Mouse (Mus musculus): ENCODE data around the gene Lsamp. TPM values are rescaled to one million over a fixed set of nuclear protein-coding genes. Genes with fewer than 3 reads are reported as not detected.

The Lsamp gene
- polyA plus RNA-seq, 1 experiment from 2014 or later: 4.0 TPM

DNA sequence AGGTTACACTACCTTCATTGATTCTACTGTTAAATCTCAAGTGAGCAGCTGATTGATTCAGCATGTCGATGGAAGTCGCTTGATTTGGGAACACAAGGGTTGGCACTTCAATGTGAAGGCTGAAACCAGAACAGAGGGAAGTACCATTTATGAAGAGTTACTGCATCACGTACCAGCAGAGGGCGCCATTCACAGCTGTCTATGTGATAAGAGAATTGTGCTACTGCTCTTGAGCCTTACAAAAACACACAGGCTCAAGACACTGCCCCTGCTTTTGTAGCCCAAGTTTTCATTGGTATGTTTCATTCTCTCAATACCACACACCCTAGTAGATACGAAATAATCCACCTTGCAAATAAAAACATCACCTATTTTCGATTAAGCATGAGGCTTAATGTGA is 754.9 kb downstream of the Lsamp start:
- no peak overlapping the region for H3K4me2 ChIP-seq (replicated peaks)
- H3K27ac ChIP-seq: no peak overlapping the region
- H3K9me3 ChIP-seq: no peaks in the 10 kb centered on the region
- no peaks in the 10 kb centered on the region for H3K36me3 ChIP-seq
- ATAC-seq: no peak
- no peak overlapping the region for H3K4me3 ChIP-seq (replicated peaks)
- H3K27me3 ChIP-seq (replicated peaks): no peaks in the 10 kb centered on the region
- no peaks in the 10 kb centered on the region for H3K4me1 ChIP-seq (replicated peaks)
- H3K9ac ChIP-seq: no peak overlapping the region
- WGBS: 47% methylated on average over 6 of the region's 6 CpGs

DNA sequence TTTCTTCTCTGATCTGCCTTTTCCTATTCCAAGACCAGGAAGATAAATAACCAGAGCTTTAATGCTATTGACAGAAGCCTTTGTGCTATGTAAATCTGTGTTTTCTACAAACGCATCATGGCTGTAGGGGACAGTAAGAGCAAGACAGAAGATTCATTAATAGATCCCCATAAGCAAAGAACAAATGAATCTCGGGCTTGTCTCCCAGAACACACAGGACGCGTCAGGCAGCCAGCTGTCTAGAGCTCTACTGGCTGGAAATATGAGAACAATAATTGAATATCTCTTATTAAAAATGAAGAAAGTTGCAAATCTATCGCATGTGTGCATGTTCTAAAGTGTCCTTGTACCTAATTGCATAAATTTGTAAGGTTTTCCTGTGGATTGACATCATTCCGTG is 755.6 kb downstream of the Lsamp start:
- H3K4me3 ChIP-seq (replicated peaks): no peak overlapping the region
- WGBS: 78% methylated on average over 6 of the region's 6 CpGs
- H3K27ac ChIP-seq: no peak overlapping the region
- H3K4me1 ChIP-seq (replicated peaks): no peaks in the 10 kb centered on the region
- H3K36me3 ChIP-seq: no peaks in the 10 kb centered on the region
- no peaks in the 10 kb centered on the region for H3K9me3 ChIP-seq
- ATAC-seq: no peak
- H3K4me2 ChIP-seq (replicated peaks): no peak overlapping the region
- no peak overlapping the region for H3K9ac ChIP-seq
- no peaks in the 10 kb centered on the region for H3K27me3 ChIP-seq (replicated peaks)

DNA sequence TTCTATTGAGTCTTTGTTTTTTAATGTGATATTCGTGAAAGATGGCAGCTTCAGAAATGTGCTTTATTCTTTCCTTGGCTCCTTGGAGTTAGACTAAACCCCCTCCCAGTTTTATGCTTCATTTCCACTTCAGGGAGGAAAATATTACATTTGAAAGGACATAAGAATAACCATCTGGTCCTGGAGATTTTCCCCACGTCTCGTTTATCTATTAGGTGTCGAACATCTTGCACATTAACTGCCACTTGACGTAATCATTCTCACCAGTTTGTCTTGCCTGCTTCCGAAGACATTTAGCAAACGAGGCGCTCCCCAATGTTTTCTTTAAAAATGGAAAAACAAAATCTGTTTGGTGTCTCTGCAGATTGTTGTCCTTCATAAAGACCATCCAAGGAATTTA is 756.1 kb downstream of the Lsamp start:
- WGBS: 77% methylated on average over 8 of the region's 8 CpGs
- no peak overlapping the region for H3K4me3 ChIP-seq (replicated peaks)
- H3K27me3 ChIP-seq (replicated peaks): no peaks in the 10 kb centered on the region

DNA sequence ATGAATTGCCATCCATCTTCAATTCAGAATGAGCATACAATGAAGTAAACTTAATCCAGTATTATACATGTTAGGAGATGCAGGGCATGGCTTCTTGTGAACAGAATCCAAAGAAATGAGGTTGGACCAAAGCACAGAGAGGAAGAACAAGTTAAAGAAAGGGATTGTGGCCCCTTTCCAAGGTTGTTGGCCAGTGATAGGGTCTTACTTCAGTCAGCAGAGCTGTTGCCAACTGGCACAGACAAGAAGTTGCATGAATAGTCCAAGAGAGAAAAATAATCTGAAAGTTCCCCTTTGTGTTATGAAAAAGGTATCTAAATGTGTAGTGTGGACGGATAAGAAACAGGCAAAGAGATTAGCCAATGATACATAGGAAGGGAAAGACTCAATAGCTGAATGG is 843.0 kb downstream of the Lsamp start:
- H3K9ac ChIP-seq: no peak overlapping the region
- no peaks in the 10 kb centered on the region for H3K27me3 ChIP-seq (replicated peaks)
- H3K4me2 ChIP-seq (replicated peaks): no peak overlapping the region
- H3K4me1 ChIP-seq (replicated peaks): no peaks in the 10 kb centered on the region
- no peaks in the 10 kb centered on the region for H3K9me3 ChIP-seq
- no peaks in the 10 kb centered on the region for H3K36me3 ChIP-seq
- 65% methylated on average over 1 of the region's 1 CpGs for WGBS
- H3K27ac ChIP-seq: no peak overlapping the region
- no peak for ATAC-seq
- H3K4me3 ChIP-seq (replicated peaks): no peak overlapping the region

More for the DNA sequence above, 756.1 kb downstream of the Lsamp start:
- Histone ChIP-seq H3K9me3 (no peaks in the 10 kb centered on the region), H3K36me3 (no peaks in the 10 kb centered on the region), H3K27ac (no peak overlapping the region), H3K4me1 (replicated peaks) (no peaks in the 10 kb centered on the region), H3K4me2 (replicated peaks) (no peak overlapping the region), H3K9ac (no peak overlapping the region)
- ATAC-seq: no peak

DNA sequence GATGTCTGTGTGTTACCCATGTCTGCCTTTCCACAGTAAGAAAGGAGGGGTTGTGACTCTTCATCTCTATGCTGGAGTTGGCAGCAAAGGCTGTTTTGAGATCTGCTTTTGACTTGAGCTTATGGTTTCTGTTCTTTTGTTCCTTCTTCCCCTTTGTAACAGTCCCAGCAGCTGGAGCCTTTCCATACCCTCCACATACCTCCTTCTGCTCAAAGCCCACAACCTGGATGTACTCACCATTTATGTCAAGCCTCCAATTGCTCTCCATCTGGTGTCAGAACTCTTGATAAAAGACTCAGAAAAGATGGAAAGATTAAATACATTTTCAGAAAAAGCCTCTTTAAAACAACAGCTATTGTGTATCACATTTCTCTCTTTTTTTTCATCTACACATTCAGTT is 847.4 kb downstream of the Lsamp start:
- H3K36me3 ChIP-seq: no peaks in the 10 kb centered on the region
- H3K4me1 ChIP-seq (replicated peaks): no peaks in the 10 kb centered on the region
- no peak overlapping the region for H3K27ac ChIP-seq
- H3K9me3 ChIP-seq: no peaks in the 10 kb centered on the region
- H3K27me3 ChIP-seq (replicated peaks): no peaks in the 10 kb centered on the region
- H3K4me2 ChIP-seq (replicated peaks): no peak overlapping the region
- H3K4me3 ChIP-seq (replicated peaks): no peak overlapping the region
- H3K9ac ChIP-seq: no peak overlapping the region
- ATAC-seq: no peak

DNA sequence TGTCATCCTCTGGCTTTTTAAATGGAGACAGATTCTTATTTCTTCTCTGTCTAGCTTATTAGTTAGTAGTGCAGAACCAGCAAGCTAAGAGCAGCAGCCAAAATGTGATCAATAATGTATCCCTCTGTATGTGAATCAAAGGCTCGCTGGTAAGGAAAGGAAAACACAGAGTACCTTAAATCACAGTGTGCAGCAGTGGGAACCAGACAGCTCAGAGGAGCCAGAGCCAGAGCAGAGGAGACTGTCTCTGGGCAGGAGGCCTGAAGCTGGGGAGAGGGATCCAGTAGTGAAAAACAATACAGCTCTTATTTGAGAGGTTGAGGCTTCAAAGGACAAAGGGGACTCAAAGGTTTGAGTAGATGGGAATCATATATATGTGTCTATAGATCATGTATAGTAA is 857.6 kb downstream of the Lsamp start:
- Histone ChIP-seq H3K4me2 (replicated peaks) (no peak overlapping the region), H3K9me3 (no peaks in the 10 kb centered on the region), H3K27ac (no peak overlapping the region), H3K27me3 (replicated peaks) (no peaks in the 10 kb centered on the region), H3K9ac (no peak overlapping the region), H3K36me3 (no peaks in the 10 kb centered on the region), H3K4me1 (replicated peaks) (no peaks in the 10 kb centered on the region), H3K4me3 (replicated peaks) (no peak overlapping the region)
- no peak for ATAC-seq
- WGBS: 60% methylated on average over 1 of the region's 1 CpGs

DNA sequence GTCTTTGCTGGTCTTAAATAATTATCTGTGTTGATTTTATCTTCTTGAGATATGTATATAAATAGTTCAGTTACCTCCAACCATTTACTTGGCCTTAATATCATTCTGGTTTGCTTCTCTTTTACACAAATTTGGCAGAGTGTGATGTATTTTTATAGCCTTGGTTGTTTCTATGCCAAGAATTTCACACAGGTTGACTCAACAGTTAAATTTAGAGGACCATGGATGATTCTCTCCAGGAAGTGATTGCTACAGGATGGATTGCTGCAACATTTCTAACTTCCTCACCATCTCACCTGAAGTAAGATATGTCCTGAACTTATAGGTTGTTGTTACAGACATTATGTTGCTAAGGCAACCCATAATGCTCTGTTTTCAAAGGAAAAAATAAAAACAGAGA is 882.6 kb downstream of the Lsamp start:
- no peaks in the 10 kb centered on the region for H3K9me3 ChIP-seq
- no peak for ATAC-seq
- no peak overlapping the region for H3K27ac ChIP-seq
- H3K27me3 ChIP-seq (replicated peaks): no peaks in the 10 kb centered on the region
- H3K4me2 ChIP-seq (replicated peaks): no peak overlapping the region
- no peak overlapping the region for H3K9ac ChIP-seq
- H3K36me3 ChIP-seq: no peaks in the 10 kb centered on the region
- H3K4me3 ChIP-seq (replicated peaks): no peak overlapping the region
- H3K4me1 ChIP-seq (replicated peaks): no peaks in the 10 kb centered on the region

DNA sequence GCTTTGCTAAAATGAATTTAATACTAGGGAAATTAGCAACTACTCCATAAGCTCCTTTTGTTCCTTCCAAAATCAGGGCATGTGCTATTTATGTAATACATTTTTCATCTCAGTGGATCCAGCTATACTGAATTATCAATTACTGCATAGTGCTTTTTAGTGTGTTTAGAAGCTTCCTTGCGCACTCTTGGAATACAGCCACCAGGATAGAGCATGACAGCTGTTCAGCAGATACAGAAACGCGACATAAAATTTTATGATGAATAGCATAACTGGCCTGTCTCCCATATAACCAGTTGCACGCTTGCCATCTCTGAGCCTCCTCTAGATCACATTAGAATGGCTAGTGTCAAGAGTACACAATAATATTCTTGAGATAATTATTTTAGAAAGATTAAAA is 894.1 kb downstream of the Lsamp start:
- Histone ChIP-seq H3K4me2 (replicated peaks) (no peak overlapping the region), H3K9me3 (no peaks in the 10 kb centered on the region), H3K27me3 (replicated peaks) (no peaks in the 10 kb centered on the region), H3K4me1 (replicated peaks) (no peaks in the 10 kb centered on the region), H3K27ac (no peak overlapping the region), H3K9ac (no peak overlapping the region), H3K36me3 (no peaks in the 10 kb centered on the region), H3K4me3 (replicated peaks) (no peak overlapping the region)
- 52% methylated on average over 4 of the region's 4 CpGs for WGBS
- ATAC-seq: no peak

DNA sequence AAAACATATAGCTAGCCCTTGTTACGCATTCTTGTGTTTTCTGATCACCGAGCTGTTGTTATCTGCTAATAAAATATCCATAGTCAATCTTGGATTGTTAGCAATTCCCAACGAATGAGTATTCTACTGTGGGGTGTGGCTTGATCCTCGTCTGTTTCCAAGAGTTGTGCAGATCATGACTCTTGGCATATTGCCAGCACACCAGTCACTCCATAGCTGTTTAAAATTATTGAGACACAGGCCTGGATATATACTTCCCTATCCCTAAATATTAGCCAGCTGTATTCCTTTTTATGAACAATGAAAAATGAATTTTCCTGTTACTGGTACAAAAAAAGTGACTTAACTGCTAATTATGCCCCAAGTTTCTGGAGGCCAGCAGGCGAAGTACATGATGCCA is 897.8 kb downstream of the Lsamp start:
- WGBS: 52% methylated on average over 5 of the region's 5 CpGs
- Histone ChIP-seq H3K9ac (no peak overlapping the region), H3K4me2 (replicated peaks) (no peak overlapping the region), H3K9me3 (no peaks in the 10 kb centered on the region), H3K36me3 (no peaks in the 10 kb centered on the region), H3K4me3 (replicated peaks) (no peak overlapping the region), H3K4me1 (replicated peaks) (no peaks in the 10 kb centered on the region), H3K27me3 (replicated peaks) (no peaks in the 10 kb centered on the region), H3K27ac (no peak overlapping the region)
- no peak for ATAC-seq

DNA sequence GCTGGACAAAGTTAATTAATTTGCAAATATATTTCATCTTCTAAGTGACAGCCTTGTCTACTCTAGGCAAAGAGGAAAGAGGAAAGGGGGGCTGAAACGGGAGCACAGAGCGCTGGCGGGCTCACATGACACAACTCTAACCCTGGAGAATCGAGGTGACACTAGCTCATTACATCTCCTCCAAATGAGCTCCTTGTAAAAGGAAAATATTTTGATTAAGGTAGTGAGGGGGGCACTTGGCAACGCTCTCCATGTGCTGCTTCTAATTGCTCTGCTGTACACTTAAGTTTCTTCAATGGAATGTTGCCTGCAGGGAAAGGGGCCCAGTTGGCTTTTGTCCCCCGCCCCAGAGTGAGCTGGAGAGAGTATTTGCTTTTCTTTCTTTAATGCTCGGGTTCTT is 907.2 kb downstream of the Lsamp start:
- no peak overlapping the region for H3K27ac ChIP-seq
- H3K27me3 ChIP-seq (replicated peaks): no peaks in the 10 kb centered on the region
- WGBS: 41% methylated on average over 7 of the region's 7 CpGs
- no peak overlapping the region for H3K9ac ChIP-seq
- H3K36me3 ChIP-seq: no peaks in the 10 kb centered on the region
- H3K4me2 ChIP-seq (replicated peaks): no peak overlapping the region
- ATAC-seq: no peak
- no peaks in the 10 kb centered on the region for H3K9me3 ChIP-seq
- H3K4me1 ChIP-seq (replicated peaks): 0 out of 2 replicates have a peak, but pooled peaks cover 2% of the 10 kb centered on the region
- no peak overlapping the region for H3K4me3 ChIP-seq (replicated peaks)

DNA sequence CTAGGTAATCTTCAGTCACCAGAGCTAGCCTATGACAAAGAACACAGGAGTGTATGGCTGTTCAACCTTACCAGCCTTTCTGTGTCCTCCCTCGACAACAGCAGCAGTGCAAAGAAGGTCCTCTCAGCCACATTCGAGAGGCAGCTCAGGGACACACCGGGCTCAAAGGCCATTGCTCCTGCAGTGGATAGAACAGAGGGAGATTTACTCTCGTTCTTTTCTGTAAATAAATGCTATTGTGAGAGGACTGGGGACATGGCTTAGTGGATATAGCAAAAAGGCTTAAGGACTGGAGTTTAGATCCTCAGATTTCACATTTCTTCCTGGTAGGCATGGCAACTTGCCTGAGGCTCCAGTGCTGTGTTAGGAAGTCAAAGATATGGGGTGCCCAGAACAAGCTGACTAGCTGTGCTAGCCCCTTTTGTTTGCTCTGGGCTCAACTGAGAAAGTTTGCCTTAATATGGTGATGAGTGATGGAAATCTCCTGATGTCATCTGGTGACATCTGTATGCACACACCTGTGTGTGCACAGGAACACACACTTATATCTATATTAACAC is 913.7 kb downstream of the Lsamp start:
- H3K4me3 ChIP-seq (replicated peaks): no peak overlapping the region
- no peak overlapping the region for H3K27ac ChIP-seq
- no peak overlapping the region for H3K4me2 ChIP-seq (replicated peaks)
- no peaks in the 10 kb centered on the region for H3K4me1 ChIP-seq (replicated peaks)
- no peaks in the 10 kb centered on the region for H3K9me3 ChIP-seq
- no peak overlapping the region for H3K9ac ChIP-seq
- H3K36me3 ChIP-seq: no peaks in the 10 kb centered on the region
- ATAC-seq: no peak
- no peaks in the 10 kb centered on the region for H3K27me3 ChIP-seq (replicated peaks)
- WGBS: 56% methylated on average over 4 of the region's 4 CpGs

DNA sequence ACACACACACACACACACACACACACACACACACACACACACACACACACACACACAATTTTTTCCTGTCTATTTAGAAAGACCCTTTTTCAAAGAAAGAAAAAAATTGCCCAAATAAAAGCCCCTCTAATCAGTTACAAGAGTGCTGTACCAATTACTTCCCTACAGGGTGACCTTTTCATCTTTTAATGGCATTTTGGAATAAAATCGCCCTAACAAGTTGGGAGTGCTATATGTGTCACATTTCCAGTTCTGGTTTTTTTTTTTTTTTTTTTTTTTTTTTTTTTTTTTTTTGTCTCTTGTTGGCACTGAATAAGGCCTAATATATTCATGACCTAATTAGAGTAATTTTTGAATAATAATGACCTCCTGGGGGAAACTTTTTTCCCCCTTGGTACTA is 923.7 kb downstream of the Lsamp start:
- no peaks in the 10 kb centered on the region for H3K27me3 ChIP-seq (replicated peaks)

DNA sequence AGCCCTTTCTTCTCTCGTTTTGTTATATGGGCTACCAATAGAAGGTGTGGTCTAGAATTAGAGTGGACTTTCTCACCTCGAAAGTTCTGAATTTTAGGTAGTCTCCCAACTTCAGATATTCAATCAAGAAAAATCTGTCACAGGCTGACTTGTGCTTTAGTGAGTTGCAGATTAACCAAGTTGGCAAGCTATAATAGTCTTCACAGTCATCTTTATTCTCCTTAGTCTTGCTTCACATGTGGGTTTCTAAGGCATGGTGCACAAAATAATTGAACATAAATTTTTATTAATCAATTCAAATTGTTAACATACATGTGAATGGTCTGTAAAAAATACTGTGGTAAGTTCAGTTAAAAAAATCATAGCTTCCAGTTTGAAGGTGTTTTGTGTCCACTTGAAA is 930.0 kb downstream of the Lsamp start:
- no peaks in the 10 kb centered on the region for H3K36me3 ChIP-seq
- H3K4me1 ChIP-seq (replicated peaks): no peaks in the 10 kb centered on the region
- no peak for ATAC-seq
- no peak overlapping the region for H3K27ac ChIP-seq
- no peaks in the 10 kb centered on the region for H3K27me3 ChIP-seq (replicated peaks)
- H3K9me3 ChIP-seq: no peaks in the 10 kb centered on the region
- H3K4me3 ChIP-seq (replicated peaks): no peak overlapping the region
- WGBS: 78% methylated on average over 2 of the region's 2 CpGs
- no peak overlapping the region for H3K9ac ChIP-seq
- no peak overlapping the region for H3K4me2 ChIP-seq (replicated peaks)

More for the DNA sequence above, 923.7 kb downstream of the Lsamp start:
- Histone ChIP-seq H3K4me1 (replicated peaks) (no peaks in the 10 kb centered on the region), H3K27ac (no peak overlapping the region), H3K9me3 (no peaks in the 10 kb centered on the region), H3K9ac (no peak overlapping the region), H3K4me3 (replicated peaks) (no peak overlapping the region), H3K4me2 (replicated peaks) (no peak overlapping the region), H3K36me3 (no peaks in the 10 kb centered on the region)
- no peak for ATAC-seq
- WGBS: 63% methylated on average over 1 of the region's 1 CpGs

DNA sequence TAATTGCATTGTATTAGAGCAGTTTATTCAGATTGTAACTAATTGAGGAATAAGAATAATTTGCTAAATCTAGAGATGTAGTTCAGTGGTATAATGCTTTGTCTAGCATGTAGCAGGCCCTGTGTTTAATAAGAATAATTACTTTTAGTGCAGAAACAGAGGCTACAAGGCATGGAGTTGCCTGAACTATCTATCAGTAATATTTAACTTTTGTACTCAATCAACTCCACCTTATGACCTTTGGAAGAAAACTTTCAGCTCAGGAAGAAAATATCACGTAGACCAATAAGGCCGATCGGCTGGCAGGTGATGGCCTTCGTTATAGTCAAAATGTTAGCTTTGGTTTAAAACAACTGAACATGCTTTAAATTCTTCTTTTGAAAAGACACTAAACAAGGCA is 946.4 kb downstream of the Lsamp start:
- Histone ChIP-seq H3K4me3 (replicated peaks) (no peak overlapping the region), H3K9me3 (no peaks in the 10 kb centered on the region), H3K27ac (no peak overlapping the region), H3K36me3 (no peaks in the 10 kb centered on the region), H3K27me3 (replicated peaks) (no peaks in the 10 kb centered on the region), H3K4me1 (replicated peaks) (no peaks in the 10 kb centered on the region), H3K9ac (no peak overlapping the region), H3K4me2 (replicated peaks) (no peak overlapping the region)
- WGBS: 57% methylated on average over 4 of the region's 4 CpGs
- peak; percentile 68 for ATAC-seq

Data from intestine, embryonic 15.5 days (tissue).